Mouse (Mus musculus): ENCODE data around the gene Mpl.

The Mpl gene

GRCm38 (mm10) chr4:118427768-118428451 lies 29.4 kb downstream of the Mpl start, which contains the start of gene Elovl1:
TSS of gene Elovl1 (plus strand) at chr4:118428093.
- DNase-seq (ENCODE audit: low read depth, low spot score), result no peak

DNA sequence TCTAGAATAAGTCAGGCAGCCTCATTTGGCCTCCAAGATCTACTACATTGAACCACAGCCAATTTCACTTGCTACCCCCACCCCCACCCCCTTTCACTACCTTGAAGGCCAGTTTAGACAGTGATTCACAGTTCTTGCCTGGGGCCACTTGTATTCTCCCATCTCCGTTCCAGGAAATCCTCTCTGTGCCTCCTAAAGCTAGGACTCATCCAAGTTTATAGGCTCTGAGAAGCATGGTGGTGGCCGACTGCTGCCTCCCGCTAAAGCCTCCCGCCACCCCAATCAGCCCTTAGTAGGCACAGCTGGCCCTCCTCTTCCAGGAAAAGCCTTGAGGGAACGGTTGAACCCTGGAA lies 29.9 kb downstream of the Mpl start:
- DNase-seq (ENCODE audit: low read depth, low spot score), result no peak

- no peak for DNase-seq (ENCODE audit: low read depth, low spot score)
These were observed 31.9 kb downstream of the Mpl start for GRCm38 (mm10) chr4:118425374-118425773.

DNA sequence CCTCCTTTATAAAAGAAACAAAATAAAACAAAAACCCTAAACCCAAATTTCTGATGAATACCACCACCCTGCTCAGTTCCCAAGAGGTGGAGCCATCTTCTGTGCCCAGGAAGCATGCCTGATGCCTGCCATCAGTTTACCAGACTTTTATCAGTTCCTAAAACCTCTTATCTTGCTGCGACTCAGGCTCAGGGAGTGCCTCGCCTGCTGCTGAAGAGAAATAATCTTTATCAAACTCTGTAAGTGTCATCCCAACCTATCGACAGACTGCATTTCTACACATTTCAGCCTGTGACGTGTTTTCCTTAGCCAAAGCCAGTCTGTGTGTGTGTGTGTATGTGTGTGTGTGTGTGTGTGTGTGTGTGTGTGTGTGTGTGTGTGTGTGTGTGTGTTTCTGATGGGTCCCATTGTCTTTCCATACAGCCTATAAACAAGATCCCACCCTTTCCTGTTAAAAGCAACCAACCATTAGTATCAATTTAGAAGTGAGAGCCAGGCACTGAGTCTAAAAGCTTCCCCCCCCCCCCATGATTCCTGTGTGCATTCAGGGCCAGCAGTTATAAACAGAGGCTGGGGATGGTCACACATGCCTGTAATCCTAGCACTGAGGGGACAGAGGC lies 32.7 kb downstream of the Mpl start:
- DNase-seq (ENCODE audit: low read depth, low spot score), result no peak

- no peak for DNase-seq (ENCODE audit: low read depth, low spot score)
These were observed 35.9 kb downstream of the Mpl start for GRCm38 (mm10) chr4:118421384-118421783.

GRCm38 (mm10) chr4:118417112-118417797 lies 40.1 kb downstream of the Mpl start:
- DNase-seq (ENCODE audit: low read depth, low spot score), result no peak

GRCm38 (mm10) chr4:118416329-118416728 lies 41.0 kb downstream of the Mpl start:
- DNase-seq (ENCODE audit: low read depth, low spot score), result no peak

DNA sequence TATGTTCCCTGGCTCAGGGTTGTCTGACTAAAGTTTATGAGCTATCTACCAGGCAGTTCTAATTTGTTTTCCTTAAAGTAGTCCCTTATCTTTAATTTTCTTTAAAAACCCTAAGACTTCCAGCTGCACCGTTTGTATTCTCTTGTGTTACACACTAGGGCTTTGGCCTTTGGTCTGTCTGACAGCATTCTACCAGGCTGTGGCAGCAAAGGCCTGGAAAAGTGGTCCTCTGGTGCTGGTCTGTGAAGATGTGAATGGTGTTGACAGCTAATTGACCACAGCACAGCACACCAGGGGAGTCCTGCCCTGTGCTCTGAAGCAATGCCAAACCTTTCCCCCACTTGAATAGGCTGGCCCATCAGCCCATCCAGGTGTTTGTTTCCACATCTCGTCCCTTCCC lies 41.5 kb downstream of the Mpl start:
- DNase-seq (ENCODE audit: low read depth, low spot score), result no peak

- no peak for DNase-seq (ENCODE audit: low read depth, low spot score)
These were observed 43.8 kb downstream of the Mpl start for GRCm38 (mm10) chr4:118413553-118413952.

GRCm38 (mm10) chr4:118410871-118411270 lies 46.4 kb downstream of the Mpl start:
- DNase-seq (ENCODE audit: low read depth, low spot score), result no peak

GRCm38 (mm10) chr4:118409142-118409900 lies 48.0 kb downstream of the Mpl start, which contains the start of the genes Szt2 and Med8:
TSS of gene Szt2 (minus strand) at chr4:118409273.
TSS of gene Med8 (plus strand) at chr4:118409337.
- DNase-seq (ENCODE audit: low read depth, low spot score), result peak; percentile 84

GRCm38 (mm10) chr4:118402701-118403100 lies 54.6 kb downstream of the Mpl start:
- DNase-seq (ENCODE audit: low read depth, low spot score), result no peak

DNA sequence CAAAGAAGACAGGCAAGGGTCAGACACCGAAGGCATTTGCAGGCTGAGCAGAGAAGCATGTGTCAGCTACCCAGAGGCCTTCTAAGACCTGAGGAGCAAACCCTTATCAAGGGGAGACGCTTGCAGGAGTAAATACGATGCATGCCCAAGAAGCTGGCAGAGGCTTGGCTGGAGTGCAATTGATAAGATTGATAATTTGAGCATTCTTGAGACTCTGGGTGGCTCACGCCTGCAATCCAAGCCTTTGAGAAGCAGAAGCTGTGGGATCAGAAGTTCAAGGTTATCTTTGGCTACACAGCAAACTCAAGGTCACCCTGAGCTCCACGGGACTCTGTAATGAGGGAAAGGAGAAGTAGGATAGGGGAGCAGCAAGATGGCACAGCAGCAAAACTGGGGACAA lies 55.4 kb downstream of the Mpl start:
- no peak for DNase-seq (ENCODE audit: low read depth, low spot score)

DNA sequence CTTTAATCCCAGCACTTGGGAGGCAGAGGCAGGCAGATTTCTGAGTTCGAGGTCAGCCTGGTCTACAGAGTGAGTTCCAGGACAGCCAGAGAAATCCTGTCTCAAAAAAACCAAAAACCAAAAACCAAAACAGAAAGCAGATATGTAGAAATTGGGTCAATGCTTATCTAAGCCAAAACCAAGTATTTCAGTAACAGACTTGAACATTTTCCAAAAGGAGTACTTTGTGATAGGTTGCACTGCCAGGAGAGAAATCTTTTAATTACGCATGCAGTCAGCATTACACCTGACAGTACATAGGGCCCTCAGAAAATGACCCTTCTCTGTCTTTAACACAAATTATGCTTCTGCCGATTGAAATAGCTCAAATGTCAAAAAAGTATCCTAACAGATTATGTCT lies 55.9 kb downstream of the Mpl start:
- DNase-seq (ENCODE audit: low read depth, low spot score), result no peak

GRCm38 (mm10) chr4:118398400-118398799 lies 58.9 kb downstream of the Mpl start:
- DNase-seq (ENCODE audit: low read depth, low spot score), result no peak

DNA sequence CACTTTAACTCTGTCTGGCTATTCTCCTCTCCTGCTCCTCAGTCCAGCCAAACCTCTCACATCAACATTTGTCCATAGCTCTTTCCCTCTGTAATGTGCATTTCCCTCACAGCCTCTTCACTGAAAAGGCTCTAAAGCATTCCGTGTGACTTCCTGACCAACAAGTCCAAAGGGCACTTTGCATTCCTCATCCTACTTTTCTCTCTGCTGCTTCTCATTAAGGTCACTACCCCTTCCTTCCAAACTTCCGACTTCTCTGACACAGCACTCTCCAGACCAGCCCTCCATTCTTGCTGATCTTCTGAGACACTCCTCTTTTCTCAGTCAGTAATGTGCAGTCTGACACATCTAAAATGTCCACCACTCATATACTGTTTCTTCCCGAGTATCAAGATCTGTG lies 60.9 kb downstream of the Mpl start:
- DNase-seq (ENCODE audit: low read depth, low spot score), result no peak

DNA sequence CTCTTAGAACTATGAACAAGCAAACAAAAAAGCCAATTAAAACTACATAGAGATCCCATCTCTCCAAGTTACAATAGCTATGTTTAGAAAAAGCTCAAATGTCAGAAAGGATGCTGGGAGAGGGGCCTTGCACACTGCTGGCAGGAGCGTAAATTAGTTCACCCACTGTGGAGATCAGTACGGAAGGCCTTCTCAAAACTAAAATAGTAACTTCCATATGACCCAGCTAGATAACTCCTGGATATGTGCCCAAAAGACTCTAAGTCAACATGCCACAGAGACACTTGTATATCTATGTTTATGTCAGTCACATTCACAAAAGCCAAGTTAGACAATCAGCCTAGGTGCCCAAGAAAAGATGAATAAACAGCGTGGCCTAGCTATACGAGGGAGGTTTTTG lies 62.0 kb downstream of the Mpl start:
- no peak for DNase-seq (ENCODE audit: low read depth, low spot score)

GRCm38 (mm10) chr4:118394505-118394904 lies 62.8 kb downstream of the Mpl start:
- no peak for DNase-seq (ENCODE audit: low read depth, low spot score)

All from retina, adult 2 months (tissue).